Mouse (Mus musculus) liver, adult 2 months (tissue): ENCODE measurements at regions not wholly inside any gene's neighbourhood (a gene's known extent, or its start where the extent isn't known, plus 50 kb on each side); places are given as distances from the start of the nearest gene placed in this dataset.

Experiments used
- CTCF ChIP-seq: fragments of 200-500 bp; IDR thresholded peaks from 2 replicates; pipeline ENCODE4 v1.5.1; 2011; ENCODE audit warnings: low read depth, low read length, control low read depth
- POLR2A ChIP-seq: fragments of 200-500 bp; IDR thresholded peaks from 2 replicates; pipeline ENCODE4 v1.6.1; 2011; ENCODE audit warnings: low read length, control low read depth; ENCODE audit not compliant: insufficient read depth; ENCODE audit errors: extremely low read depth

- TF ChIP-seq CTCF (peak; percentile 98), POLR2A (no peak)
Measured at GRCm38 (mm10) chr10:99615779-99616178, 143.7 kb downstream of the Csl start.
